Mouse (Mus musculus) splenic B cell, adult 2 months (primary cell): ENCODE data around the gene Nadk.

Experiments
- DNase-seq: peaks from one replicate; pipeline ENCODE4 v3.0.0-alpha.2; 2011; ENCODE audit warnings: low read depth, low spot score
- H3K27me3 ChIP-seq: 2 replicates; pipeline ENCODE4 v1.6.1; 2012; ENCODE audit warnings: mild to moderate bottlenecking, low read length, moderate library complexity, mixed read lengths; ENCODE audit not compliant: control insufficient read depth, poor library complexity, insufficient read depth, severe bottlenecking
- H3K36me3 ChIP-seq: 2 replicates; pipeline ENCODE4 v1.6.1; 2012; ENCODE audit warnings: mild to moderate bottlenecking, low read length, moderate library complexity, mixed read lengths; ENCODE audit not compliant: control insufficient read depth, poor library complexity, insufficient read depth, severe bottlenecking

Gene Nadk

DNA sequence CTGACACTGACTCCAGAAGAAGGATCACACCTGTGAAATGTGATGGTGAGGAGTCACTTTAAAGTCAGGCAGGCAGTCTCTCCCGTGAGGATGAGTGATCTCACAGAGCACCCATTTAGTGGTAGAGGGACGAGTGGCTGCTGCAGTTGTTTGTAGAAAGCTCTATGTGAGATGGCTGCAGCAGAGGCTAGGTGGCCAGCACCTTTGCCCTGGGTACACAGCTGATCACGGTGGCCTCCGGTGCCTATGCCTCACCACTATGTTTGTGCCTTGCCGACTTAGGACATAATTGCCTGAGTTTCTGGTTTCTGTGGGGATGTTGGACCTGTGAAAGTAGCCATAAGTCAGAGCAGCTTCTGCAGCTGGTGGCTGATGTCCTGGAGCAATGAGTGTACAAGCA lies 15.6 kb downstream of the Nadk start:
- H3K36me3 ChIP-seq: peaks cover 12% of the 10 kb centered on the region
- no peak for DNase-seq
- no peaks in the 10 kb centered on the region for H3K27me3 ChIP-seq

DNA sequence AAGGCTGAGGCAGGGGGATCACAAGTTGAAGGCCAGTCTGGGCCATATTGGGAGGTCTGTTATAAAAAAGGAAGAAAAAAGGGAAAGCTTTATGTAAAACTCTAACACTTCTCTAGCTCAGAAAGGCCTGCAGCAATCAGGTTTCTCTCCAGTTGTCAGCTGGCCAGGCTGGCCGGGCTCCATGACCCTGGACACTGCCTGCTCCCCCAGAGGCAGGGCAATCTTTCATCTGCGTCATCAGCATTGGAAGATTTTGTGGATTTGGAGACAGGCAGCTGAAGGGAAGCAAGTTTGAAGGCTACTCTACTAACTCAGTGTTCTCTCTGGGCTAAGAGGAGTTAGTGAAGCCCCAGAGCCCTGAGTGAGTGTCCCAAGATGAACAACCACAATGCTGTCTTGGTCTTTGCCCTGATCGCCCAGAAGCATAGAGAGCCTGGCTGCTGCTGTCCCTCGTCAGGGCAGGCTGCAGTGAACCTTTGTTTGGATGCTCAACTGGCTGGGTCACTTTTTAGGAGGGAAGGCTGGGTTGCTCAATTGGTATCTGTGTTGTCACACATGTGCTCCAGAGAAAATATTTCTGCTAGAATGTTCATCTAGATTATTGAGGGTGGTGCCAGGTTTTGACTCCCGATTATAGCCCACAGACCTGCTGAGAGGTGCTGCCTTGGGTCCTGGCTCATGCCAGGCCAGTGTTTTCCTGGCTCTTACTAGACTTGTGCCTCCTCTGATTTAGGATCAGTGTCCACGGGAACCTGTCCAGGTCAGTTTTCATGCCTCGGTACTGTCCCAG lies 16.4 kb downstream of the Nadk start:
- Histone ChIP-seq H3K36me3 (peaks cover 12% of the 10 kb centered on the region), H3K27me3 (no peaks in the 10 kb centered on the region)
- DNase-seq: no peak

GRCm38 (mm10) chr4:155580420-155580819 lies 18.2 kb downstream of the Nadk start:
- peak; percentile 58 for DNase-seq
- Histone ChIP-seq H3K36me3 (peaks cover 17% of the 10 kb centered on the region), H3K27me3 (no peaks in the 10 kb centered on the region)

GRCm38 (mm10) chr4:155582279-155582905 lies 20.2 kb downstream of the Nadk start:
- no peaks in the 10 kb centered on the region for H3K27me3 ChIP-seq
- DNase-seq: no peak
- H3K36me3 ChIP-seq: peaks cover 11% of the 10 kb centered on the region

DNA sequence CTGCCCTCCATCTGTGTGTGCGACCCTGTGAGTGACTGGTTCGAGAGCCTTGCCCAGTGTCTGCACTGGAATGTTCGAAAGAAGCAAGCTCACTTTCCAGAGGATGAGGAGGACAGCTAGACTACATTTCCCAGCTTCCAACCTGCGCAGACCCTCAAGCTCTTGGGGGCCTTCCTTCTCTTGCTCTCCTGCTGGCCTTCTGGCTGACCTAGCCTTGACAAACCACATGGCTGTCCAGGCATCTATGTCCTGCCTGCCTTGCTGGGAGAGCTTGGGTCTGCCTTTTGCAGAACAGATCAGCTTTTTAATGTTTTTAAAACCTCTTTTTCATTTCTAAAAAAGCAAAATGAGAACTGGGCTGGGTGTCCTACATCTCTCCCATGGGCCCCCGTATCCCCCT lies 27.2 kb downstream of the Nadk start:
- peaks cover 5% of the 10 kb centered on the region; the same call in 1 of the 2 replicates for H3K36me3 ChIP-seq
- no peaks in the 10 kb centered on the region for H3K27me3 ChIP-seq
- DNase-seq: no peak

GRCm38 (mm10) chr4:155591012-155591719 lies 29.0 kb downstream of the Nadk start:
- Histone ChIP-seq H3K36me3 (no peaks in the 10 kb centered on the region; the same call in 1 of the 2 replicates), H3K27me3 (no peaks in the 10 kb centered on the region)
- DNase-seq: no peak

DNA sequence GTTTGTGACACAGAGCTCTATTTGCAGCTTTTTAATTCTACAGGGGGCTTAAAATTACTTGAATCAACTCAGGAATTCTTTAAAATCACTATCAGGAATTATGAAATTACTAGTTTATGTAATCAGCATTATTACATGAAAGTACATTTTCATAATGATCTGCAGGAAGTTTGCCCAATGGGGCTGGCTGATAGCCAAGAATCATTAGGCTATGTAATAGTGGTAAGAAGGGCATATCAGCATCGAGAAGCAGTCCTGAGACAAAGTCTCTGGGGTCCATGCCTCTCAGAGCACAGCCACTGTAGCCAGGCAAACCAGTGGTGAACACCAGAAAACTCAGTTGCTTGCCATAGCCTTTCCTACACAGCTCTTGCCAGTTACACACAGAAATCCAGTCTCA lies 31.6 kb downstream of the Nadk start:
- DNase-seq: no peak
- H3K27me3 ChIP-seq: no peaks in the 10 kb centered on the region
- H3K36me3 ChIP-seq: no peaks in the 10 kb centered on the region

GRCm38 (mm10) chr4:155595777-155596176 lies 33.6 kb downstream of the Nadk start:
- Histone ChIP-seq H3K36me3 (no peaks in the 10 kb centered on the region), H3K27me3 (no peaks in the 10 kb centered on the region)
- DNase-seq: no peak

DNA sequence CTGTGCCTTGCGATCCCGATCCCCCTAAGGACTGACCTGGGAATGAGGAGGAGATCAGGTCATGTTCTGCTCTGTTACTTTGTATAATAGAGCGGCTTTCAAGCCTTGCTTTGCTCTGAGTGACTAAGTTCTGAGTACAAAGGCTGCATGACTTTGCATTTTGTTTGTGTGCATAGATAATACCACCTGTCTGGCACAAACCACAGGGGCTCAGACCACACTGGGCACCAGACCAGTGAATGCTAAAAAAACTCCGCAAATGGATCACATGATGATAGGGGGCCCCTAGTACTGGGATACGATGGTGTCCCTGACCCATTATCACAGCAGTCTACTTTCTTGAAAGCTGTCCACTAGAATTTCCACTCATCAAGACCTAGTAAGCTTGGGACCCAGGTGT lies 34.4 kb downstream of the Nadk start:
- Histone ChIP-seq H3K36me3 (no peaks in the 10 kb centered on the region), H3K27me3 (no peaks in the 10 kb centered on the region)
- no peak for DNase-seq

DNA sequence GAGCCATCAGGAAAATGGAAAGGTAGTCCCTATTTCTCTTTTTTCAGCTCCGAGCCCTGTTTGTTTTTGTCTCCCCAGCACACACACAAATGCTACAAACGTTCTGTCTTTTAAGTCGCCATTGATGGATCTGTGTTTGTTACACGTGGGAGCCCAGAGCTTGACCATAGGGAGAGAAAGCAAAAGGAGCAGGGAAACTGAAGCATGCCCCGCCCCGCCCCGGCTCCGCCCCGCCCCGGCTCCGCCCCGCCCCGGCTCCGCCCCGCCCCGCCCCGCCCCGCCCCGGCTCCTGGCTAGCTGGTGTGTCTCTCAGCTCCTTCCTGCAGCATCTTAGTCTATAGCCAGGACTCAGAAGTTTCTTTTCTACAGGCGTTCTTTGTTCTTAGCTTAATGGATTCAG lies 36.4 kb downstream of the Nadk start:
- H3K36me3 ChIP-seq: no peaks in the 10 kb centered on the region
- no peaks in the 10 kb centered on the region for H3K27me3 ChIP-seq
- DNase-seq: no peak

- H3K36me3 ChIP-seq: no peaks in the 10 kb centered on the region
- no peaks in the 10 kb centered on the region for H3K27me3 ChIP-seq
- DNase-seq: no peak
Measured at GRCm38 (mm10) chr4:155599901-155600825, 38.0 kb downstream of the Nadk start.

- no peaks in the 10 kb centered on the region for H3K27me3 ChIP-seq
- DNase-seq: peak; percentile 96
- H3K36me3 ChIP-seq: no peaks in the 10 kb centered on the region
Measured at GRCm38 (mm10) chr4:155601091-155601996, 39.2 kb downstream of the Nadk start, which contains the start of gene Slc35e2. Gene Slc35e2, plus strand, starts transcription at chr4:155601416.

DNA sequence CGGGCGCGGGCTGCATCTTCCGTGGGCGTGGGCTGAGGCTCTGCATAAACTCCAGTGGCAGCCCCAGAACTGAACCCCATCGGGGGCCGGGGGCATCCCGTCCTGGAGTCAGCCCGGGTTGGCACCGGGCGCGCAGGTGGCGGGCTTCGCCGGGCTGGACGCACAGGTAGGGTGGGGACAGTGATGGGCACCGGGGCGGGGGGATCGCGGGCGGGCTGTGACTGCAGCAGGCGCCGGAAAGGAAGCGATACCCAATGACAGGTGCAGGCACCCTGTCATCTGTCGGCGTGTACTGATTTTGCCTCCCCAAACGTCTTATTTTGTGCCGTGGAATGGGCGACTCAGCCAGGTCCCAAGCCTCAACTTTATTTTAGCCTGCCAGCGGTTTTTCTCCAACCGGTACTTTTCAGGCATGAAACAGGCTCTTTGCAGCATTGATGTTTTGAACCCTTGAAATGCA lies 39.8 kb downstream of the Nadk start:
- DNase-seq: no peak
- no peaks in the 10 kb centered on the region for H3K27me3 ChIP-seq
- H3K36me3 ChIP-seq: no peaks in the 10 kb centered on the region; the same call in 1 of the 2 replicates
